Mouse (Mus musculus) forebrain, embryonic 16.5 days (tissue): Measurements from ENCODE around the gene Tcf7l1. TPM values are rescaled to one million over a fixed set of nuclear protein-coding genes. Genes with fewer than 3 reads are reported as not detected.

Experiments
- ATAC-seq: fragments of 200-750 bp; cut with Nextera tagmentation; 2 replicates; pipeline ENCODE4 v1.8.0; 2017; ENCODE audit warnings: mild to moderate bottlenecking, moderate library complexity
- H3K27ac ChIP-seq: fragments of 300-500 bp; sonication (generic); 2 replicates; pipeline ENCODE4 v1.5.1; 2014; ENCODE audit warnings: low read length, control low read depth
- H3K27me3 ChIP-seq: fragments of 300-500 bp; sonication (generic); replicated peaks from 2 replicates; pipeline ENCODE4 v1.6.1; 2014; ENCODE audit warnings: low read length; ENCODE audit not compliant: control insufficient read depth, insufficient read depth
- H3K36me3 ChIP-seq: fragments of 300-500 bp; sonication (generic); 2 replicates; pipeline ENCODE4 v1.6.1; 2014; ENCODE audit not compliant: control insufficient read depth, insufficient read depth
- H3K4me1 ChIP-seq: fragments of 300-500 bp; sonication (generic); replicated peaks from 2 replicates; pipeline ENCODE4 v1.6.1; 2014; ENCODE audit warnings: low read length; ENCODE audit not compliant: control insufficient read depth, insufficient read depth
- H3K4me2 ChIP-seq: fragments of 300-500 bp; sonication (generic); 2 replicates; pipeline ENCODE4 v1.6.1; 2014; ENCODE audit warnings: mild to moderate bottlenecking, low read length, control low read depth
- H3K4me3 ChIP-seq: fragments of 300-500 bp; sonication (generic); replicated peaks from 2 replicates; pipeline ENCODE4 v1.5.1; 2014; ENCODE audit warnings: mild to moderate bottlenecking, low read length, control low read depth
- H3K9ac ChIP-seq: fragments of 300-500 bp; sonication (generic); replicated peaks from 2 replicates; pipeline ENCODE4 v1.6.1; 2014; ENCODE audit warnings: low read depth, low read length, control low read depth
- H3K9me3 ChIP-seq: fragments of 300-500 bp; sonication (generic); 2 replicates; pipeline ENCODE4 v1.6.1; 2016; ENCODE audit warnings: low read length; ENCODE audit not compliant: control insufficient read depth
- WGBS: fragments of 180-500 bp; shearing (Covaris S2); extraction: QIAGEN DNeasy Blood & Tissue Kit; methylation state at CpG from one replicate; pipeline ENCODE4 v1.1.7; 2014; 5-methylcytosine and 5-hydroxymethylcytosine counted together
- polyA plus RNA-seq: library from polyadenylated mRNA; unstranded; fragments of >200 nt; fragmentation: Nextera tagmentation; extraction: Ambion mirVana; gene quantifications from 2 replicates; pipeline ENCODE4 v1.2.1, GENCODE M21; 2015

Tcf7l1 gene
- polyA plus RNA-seq, 1 experiment from 2014 or later, result 4.8 TPM

GRCm38 (mm10) chr6:72769343-72769742 is 19.7 kb downstream of the Tcf7l1 start:
- H3K4me1 ChIP-seq, result peaks cover 22% of the 10 kb centered on the region
- no peaks in the 10 kb centered on the region for H3K27me3 ChIP-seq
- H3K36me3 ChIP-seq, result no peaks in the 10 kb centered on the region
- ATAC-seq, result no peak
- no peak overlapping the region for H3K27ac ChIP-seq
- H3K4me2 ChIP-seq, result peak overlapping the region; percentile 5; the same call in 1 of the 2 replicates
- no peak overlapping the region for H3K9ac ChIP-seq
- no peaks in the 10 kb centered on the region for H3K9me3 ChIP-seq
- 39% methylated on average over 13 of the region's 13 CpGs for WGBS
- no peak overlapping the region for H3K4me3 ChIP-seq

GRCm38 (mm10) chr6:72768804-72769203 is 20.2 kb downstream of the Tcf7l1 start:
- Histone ChIP-seq H3K4me1 (peaks cover 22% of the 10 kb centered on the region), H3K36me3 (no peaks in the 10 kb centered on the region), H3K27me3 (no peaks in the 10 kb centered on the region), H3K9me3 (no peaks in the 10 kb centered on the region), H3K9ac (no peak overlapping the region), H3K4me3 (no peak overlapping the region), H3K27ac (no peak overlapping the region), H3K4me2 (peak overlapping the region; percentile 5; the same call in 1 of the 2 replicates)
- 33% methylated on average over 9 of the region's 9 CpGs for WGBS
- peak; percentile 68 for ATAC-seq

GRCm38 (mm10) chr6:72768097-72768496 is 21.0 kb downstream of the Tcf7l1 start:
- Histone ChIP-seq H3K27ac (no peak overlapping the region), H3K4me1 (peaks cover 22% of the 10 kb centered on the region), H3K4me3 (no peak overlapping the region), H3K36me3 (no peaks in the 10 kb centered on the region), H3K9me3 (no peaks in the 10 kb centered on the region), H3K9ac (no peak overlapping the region), H3K4me2 (no peak overlapping the region), H3K27me3 (no peaks in the 10 kb centered on the region)
- no peak for ATAC-seq
- 96% methylated on average over 9 of the region's 9 CpGs for WGBS

- no peak overlapping the region for H3K9ac ChIP-seq
- no peaks in the 10 kb centered on the region for H3K9me3 ChIP-seq
- no peak overlapping the region for H3K27ac ChIP-seq
- no peak overlapping the region for H3K4me2 ChIP-seq
- H3K27me3 ChIP-seq, result no peaks in the 10 kb centered on the region
- no peak for ATAC-seq
- peaks cover 19% of the 10 kb centered on the region for H3K4me1 ChIP-seq
- no peaks in the 10 kb centered on the region for H3K36me3 ChIP-seq
- 71% methylated on average over 11 of the region's 11 CpGs for WGBS
- H3K4me3 ChIP-seq, result no peak overlapping the region
These were observed 25.4 kb downstream of the Tcf7l1 start for GRCm38 (mm10) chr6:72763616-72764015.

- Histone ChIP-seq H3K27me3 (no peaks in the 10 kb centered on the region), H3K9ac (no peak overlapping the region), H3K4me1 (peaks cover 18% of the 10 kb centered on the region), H3K27ac (no peak overlapping the region), H3K4me2 (no peak overlapping the region), H3K9me3 (no peaks in the 10 kb centered on the region), H3K36me3 (no peaks in the 10 kb centered on the region), H3K4me3 (no peak overlapping the region)
- no peak for ATAC-seq
- WGBS, result 11% methylated on average over 7 of the region's 7 CpGs
These were observed 27.4 kb downstream of the Tcf7l1 start for GRCm38 (mm10) chr6:72761645-72762044.

GRCm38 (mm10) chr6:72758239-72759017 is 30.6 kb downstream of the Tcf7l1 start:
- ATAC-seq, result no peak
- no peak overlapping the region for H3K9ac ChIP-seq
- H3K4me1 ChIP-seq, result peaks cover 28% of the 10 kb centered on the region
- H3K4me2 ChIP-seq, result no peak overlapping the region
- no peaks in the 10 kb centered on the region for H3K9me3 ChIP-seq
- H3K4me3 ChIP-seq, result no peak overlapping the region
- H3K36me3 ChIP-seq, result no peaks in the 10 kb centered on the region
- H3K27ac ChIP-seq, result no peak overlapping the region
- H3K27me3 ChIP-seq, result no peaks in the 10 kb centered on the region
- 36% methylated on average over 10 of the region's 10 CpGs for WGBS

GRCm38 (mm10) chr6:72755267-72755889 is 33.7 kb downstream of the Tcf7l1 start:
- H3K27ac ChIP-seq, result no peak overlapping the region
- H3K9ac ChIP-seq, result no peak overlapping the region
- peak; percentile 66; the same call in 1 of the 2 replicates for ATAC-seq
- no peak overlapping the region for H3K4me2 ChIP-seq
- H3K27me3 ChIP-seq, result no peaks in the 10 kb centered on the region
- H3K4me1 ChIP-seq, result peaks cover 19% of the 10 kb centered on the region
- no peaks in the 10 kb centered on the region for H3K9me3 ChIP-seq
- WGBS, result 56% methylated on average over 14 of the region's 14 CpGs
- H3K4me3 ChIP-seq, result no peak overlapping the region
- H3K36me3 ChIP-seq, result no peaks in the 10 kb centered on the region

- H3K9me3 ChIP-seq, result no peaks in the 10 kb centered on the region
- 52% methylated on average over 9 of the region's 9 CpGs for WGBS
- no peak overlapping the region for H3K27ac ChIP-seq
- peaks cover 19% of the 10 kb centered on the region for H3K4me1 ChIP-seq
- no peak overlapping the region for H3K4me3 ChIP-seq
- H3K27me3 ChIP-seq, result no peaks in the 10 kb centered on the region
- H3K9ac ChIP-seq, result no peak overlapping the region
- no peaks in the 10 kb centered on the region for H3K36me3 ChIP-seq
- H3K4me2 ChIP-seq, result no peak overlapping the region
- ATAC-seq, result no peak
These were observed 34.8 kb downstream of the Tcf7l1 start for GRCm38 (mm10) chr6:72754215-72754614.

- Histone ChIP-seq H3K27ac (no peak overlapping the region), H3K36me3 (no peaks in the 10 kb centered on the region), H3K4me2 (no peak overlapping the region), H3K4me1 (peaks cover 20% of the 10 kb centered on the region), H3K4me3 (no peak overlapping the region), H3K9me3 (no peaks in the 10 kb centered on the region), H3K9ac (no peak overlapping the region), H3K27me3 (no peaks in the 10 kb centered on the region)
- ATAC-seq, result no peak
- 79% methylated on average over 8 of the region's 8 CpGs for WGBS
These were observed 35.3 kb downstream of the Tcf7l1 start for GRCm38 (mm10) chr6:72753782-72754181.
